8 mouse cellular contexts compared by ENCODE assay signal in genomic region chr16:84703769-84704660, GRCm38 (mm10). TPM values are rescaled to one million over a fixed set of nuclear protein-coding genes. Genes with fewer than 3 reads are reported as not detected.
A peak's percentile ranks its signal among the peaks of the same experiment; 100 is the strongest.
DNase-seq lines count a peak whose midpoint lies in the region; ATAC-seq lines count a peak whose summit lies in the region.

No protein-coding gene starts in this region.

- 0 out of 2 replicates have a peak, but pooled peaks cover 7% of the 10 kb centered on the region for H3K27me3 ChIP-seq in neural tube, embryonic 11.5 days (ENCODE audit: control insufficient read depth, insufficient read depth, low read length)
- H3K27me3 ChIP-seq in forebrain, embryonic 12.5 days: peaks cover 23% of the 10 kb centered on the region
- H3K27me3 ChIP-seq in limb, embryonic 13.5 days: 0 out of 2 replicates have a peak, but pooled peaks cover 4% of the 10 kb centered on the region
- no peaks in the 10 kb centered on the region for H3K27me3 ChIP-seq in stomach, embryonic 14.5 days (ENCODE audit: control insufficient read depth, insufficient read depth, low read length)

- no peak overlapping the region for H3K27ac ChIP-seq in neural tube, embryonic 11.5 days (ENCODE audit: low read depth, low read length)
- H3K27ac ChIP-seq in forebrain, embryonic 12.5 days: no peak overlapping the region
- H3K27ac ChIP-seq in limb, embryonic 13.5 days: no peak overlapping the region
- no peak overlapping the region for H3K27ac ChIP-seq in stomach, embryonic 14.5 days (ENCODE audit: low read length)

- 0 out of 2 replicates have a peak, but pooled peaks cover 4% of the 10 kb centered on the region for H3K4me1 ChIP-seq in neural tube, embryonic 11.5 days (ENCODE audit: control insufficient read depth, insufficient read depth, low read length)
- peaks cover 8% of the 10 kb centered on the region for H3K4me1 ChIP-seq in forebrain, embryonic 12.5 days
- peaks cover 16% of the 10 kb centered on the region for H3K4me1 ChIP-seq in limb, embryonic 13.5 days
- no peaks in the 10 kb centered on the region for H3K4me1 ChIP-seq in stomach, embryonic 14.5 days (ENCODE audit: control insufficient read depth, insufficient read depth, low read length)

- ATAC-seq in neural tube, embryonic 11.5 days (ENCODE audit: insufficient read depth, low FRiP score, low TSS enrichment): no peak
- no peak for ATAC-seq in forebrain, embryonic 12.5 days (ENCODE audit: low FRiP score)
- ATAC-seq in limb, embryonic 13.5 days (ENCODE audit: low FRiP score, low read depth): no peak
- no peak for ATAC-seq in stomach, embryonic 14.5 days (ENCODE audit: insufficient number of reproducible peaks, insufficient read depth, low FRiP score, low read depth)

- H3K4me3 ChIP-seq in neural tube, embryonic 11.5 days (ENCODE audit: low read depth, low read length): peak overlapping the region; percentile 56
- peak overlapping the region; percentile 61 for H3K4me3 ChIP-seq in forebrain, embryonic 12.5 days (replicated peaks)
- peak overlapping the region; percentile 67 for H3K4me3 ChIP-seq in limb, embryonic 13.5 days
- H3K4me3 ChIP-seq in stomach, embryonic 14.5 days (ENCODE audit: low read depth, low read length): peak overlapping the region; percentile 47; the same call in 1 of the 2 replicates

- no peak for DNase-seq in neural tube, embryonic 11.5 days (ENCODE audit: low spot score)
- DNase-seq in neural tube, embryonic 10.5 days (ENCODE audit: extremely low spot score, low spot score): no peak
- no peak for DNase-seq in gastrocnemius, adult 18-20 months (ENCODE audit: low spot score)
- DNase-seq in thymus, postnatal 25 days: no peak
- DNase-seq in urinary bladder, postnatal 36 days (ENCODE audit: low spot score in 2 of 2): no peak

- peak overlapping the region; percentile 98 for H3K4me2 ChIP-seq in neural tube, embryonic 11.5 days (ENCODE audit: low read depth)
- H3K4me2 ChIP-seq in forebrain, embryonic 12.5 days: peak overlapping the region; percentile 98
- peak overlapping the region; percentile 94 for H3K4me2 ChIP-seq in limb, embryonic 13.5 days (replicated peaks)
- peak overlapping the region; percentile 85 for H3K4me2 ChIP-seq in stomach, embryonic 14.5 days (replicated peaks; ENCODE audit: low read depth, low read length)

- no peaks in the 10 kb centered on the region for H3K36me3 ChIP-seq in neural tube, embryonic 11.5 days (ENCODE audit: control insufficient read depth, insufficient read depth, low read length)
- H3K36me3 ChIP-seq in forebrain, embryonic 12.5 days (replicated peaks): no peaks in the 10 kb centered on the region
- H3K36me3 ChIP-seq in limb, embryonic 13.5 days: no peaks in the 10 kb centered on the region
- H3K36me3 ChIP-seq in stomach, embryonic 14.5 days (ENCODE audit: control insufficient read depth, insufficient read depth, low read length): no peaks in the 10 kb centered on the region

- no peaks in the 10 kb centered on the region for H3K9me3 ChIP-seq in neural tube, embryonic 11.5 days (ENCODE audit: control insufficient read depth, low read length)
- H3K9me3 ChIP-seq in forebrain, embryonic 12.5 days: no peaks in the 10 kb centered on the region
- H3K9me3 ChIP-seq in limb, embryonic 13.5 days: no peaks in the 10 kb centered on the region
- H3K9me3 ChIP-seq in stomach, embryonic 14.5 days (ENCODE audit: control insufficient read depth, low read depth, low read length): no peaks in the 10 kb centered on the region

- H3K9ac ChIP-seq in neural tube, embryonic 11.5 days (ENCODE audit: low read length): no peak overlapping the region; the same call in 1 of the 2 replicates
- H3K9ac ChIP-seq in forebrain, embryonic 12.5 days: no peak overlapping the region
- H3K9ac ChIP-seq in limb, embryonic 13.5 days: no peak overlapping the region
- H3K9ac ChIP-seq in stomach, embryonic 14.5 days (replicated peaks; ENCODE audit: low read depth, low read length): no peak overlapping the region

- WGBS in neural tube, embryonic 11.5 days: 66% methylated on average over 13 of the region's 13 CpGs
- 61% methylated on average over 13 of the region's 13 CpGs for WGBS in forebrain, embryonic 12.5 days
- 62% methylated on average over 13 of the region's 13 CpGs for WGBS in limb, embryonic 13.5 days
- WGBS in stomach, embryonic 14.5 days: 63% methylated on average over 13 of the region's 13 CpGs

RNA-seq across cellular contexts. Expression of gene Mrpl39, which starts 31.5 kb away (rescaled TPM):
- 51.7 and 52.7 TPM in 2 replicates for polyA plus RNA-seq in neural tube, embryonic 11.5 days (2014; fragmentation: Nextera tagmentation; extraction: Ambion mirVana)
- 49.3 and 53.3 TPM in 2 replicates for polyA plus RNA-seq in forebrain, embryonic 12.5 days (2016; fragmentation: Nextera tagmentation; extraction: Ambion mirVana)
- polyA plus RNA-seq in limb, embryonic 13.5 days (2015; fragmentation: Nextera tagmentation; extraction: Ambion mirVana): 45.3 and 46.1 TPM in 2 replicates
- 45.9 and 47.4 TPM in 2 replicates for polyA plus RNA-seq in stomach, embryonic 14.5 days (2014; fragmentation: Nextera tagmentation; extraction: Ambion mirVana)
- total RNA-seq in gastrocnemius, adult 18-20 months (2021): 10 to 100 TPM; 13.8 to 15.1 TPM
